Mouse (Mus musculus) right cerebral cortex, adult 18-20 months (tissue): Measurements from ENCODE around the gene C2.
"Not testable (repeated sequence)": the region's sequence is repeated elsewhere in the genome, so short reads cannot be mapped to it uniquely, and the experiment has no call there.

Experiments used
- DNase-seq: peaks from one replicate; pipeline ENCODE4 v3.0.0; 2022; ENCODE audit warnings: mixed read lengths

C2 gene

DNA sequence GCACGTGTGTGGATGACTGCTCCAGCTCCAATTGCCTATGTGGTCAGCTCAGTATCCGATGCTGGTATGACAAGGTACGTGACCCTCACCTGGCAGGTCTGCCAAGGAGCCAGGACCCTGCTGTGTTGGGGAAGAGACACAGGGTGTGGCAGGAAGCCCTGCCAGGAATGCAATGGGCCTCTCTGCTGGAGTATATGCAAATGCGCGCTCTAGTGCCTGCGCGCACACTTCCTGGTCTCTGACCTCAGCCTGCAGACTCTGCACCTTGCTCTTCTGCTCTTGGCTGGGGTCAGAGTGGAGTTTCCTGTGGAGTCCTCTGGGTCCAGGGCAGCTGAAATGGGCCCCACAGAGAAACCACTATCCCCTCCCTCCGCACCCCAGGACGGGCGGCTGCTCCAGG, 12.9 kb upstream of the C2 start:
- DNase-seq = no peak

DNA sequence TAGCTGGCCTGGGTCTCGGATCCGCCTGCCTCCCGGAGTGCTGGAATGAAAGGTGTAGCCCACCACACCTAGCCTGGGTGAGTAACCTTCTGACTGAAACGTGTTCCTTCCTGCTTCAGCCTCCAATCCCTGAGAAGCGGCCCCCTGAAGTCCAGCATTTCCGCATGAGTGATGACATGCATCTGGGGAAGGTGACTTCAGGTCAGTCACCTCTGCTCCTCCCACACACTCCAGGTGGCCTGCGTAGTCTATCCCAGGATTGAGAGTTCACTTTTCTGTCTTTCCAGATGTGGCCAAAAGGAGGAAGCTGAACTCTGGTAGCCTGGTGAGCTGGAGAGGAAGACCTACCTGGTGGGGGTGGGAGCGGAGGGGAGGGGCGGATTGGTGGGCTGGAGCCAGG, 4.8 kb upstream of the C2 start:
- no peak for DNase-seq

DNA sequence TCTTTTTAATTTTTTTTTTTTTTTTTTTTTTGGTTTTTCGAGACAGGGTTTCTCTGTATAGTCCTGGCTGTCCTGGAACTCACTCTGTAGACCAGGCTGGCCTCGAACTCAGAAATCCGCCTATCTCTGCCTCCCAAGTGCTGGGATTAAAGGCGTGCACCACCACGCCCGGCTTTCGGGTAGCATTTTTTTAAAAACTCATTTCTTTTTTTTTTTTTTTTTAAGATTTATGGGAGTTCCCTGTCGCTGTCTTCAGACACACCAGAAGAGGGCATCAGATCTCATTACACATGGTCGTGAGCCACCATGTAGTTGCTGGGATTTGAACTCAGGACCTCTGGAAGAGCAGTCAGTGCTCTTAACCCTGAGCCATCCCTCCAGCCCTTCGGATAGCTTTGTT, 3.9 kb upstream of the C2 start:
- DNase-seq = not testable (repeated sequence)

DNA sequence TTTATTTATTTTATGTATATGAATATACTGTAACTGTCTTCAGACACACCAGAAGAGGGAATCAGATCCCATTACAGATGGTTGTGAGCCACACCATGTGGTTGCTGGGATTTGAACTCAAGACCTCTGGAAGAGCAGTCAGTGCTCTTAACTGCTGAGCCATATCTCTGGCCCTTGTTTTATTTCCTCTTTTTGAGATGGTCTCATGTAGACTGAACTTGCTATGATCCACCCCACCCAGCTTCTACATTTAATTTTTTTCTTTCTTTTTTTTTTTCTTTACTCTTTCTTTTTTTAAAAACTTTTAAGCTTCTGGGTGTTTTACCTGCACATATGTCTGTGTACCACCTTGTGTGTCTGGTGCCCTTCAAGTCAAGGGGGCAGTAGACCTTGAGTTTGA, 2.8 kb upstream of the C2 start:
- DNase-seq = not testable (repeated sequence)

DNA sequence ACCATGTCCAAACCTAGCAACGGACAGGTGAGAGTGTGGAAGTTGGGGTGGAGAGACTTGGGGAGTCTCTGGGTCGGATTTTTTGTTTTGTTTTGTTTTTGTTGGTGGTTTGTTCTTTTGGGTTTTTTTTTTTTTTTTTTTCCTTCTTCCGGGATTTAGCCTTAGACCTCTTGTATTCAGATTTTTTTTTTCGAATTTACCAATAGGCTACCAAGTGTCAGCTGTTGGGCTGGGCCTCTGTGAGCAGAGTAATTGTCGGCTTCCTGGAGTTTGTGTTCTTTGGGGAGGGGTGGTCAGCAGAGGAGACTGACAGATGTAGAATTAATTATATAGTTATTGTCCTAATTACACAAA, 1.8 kb upstream of the C2 start:
- no peak for DNase-seq

- DNase-seq = no peak
These were observed 1.2 kb upstream of the C2 start for GRCm38 (mm10) chr17:34899053-34899889.

- DNase-seq = no peak
These were observed 614 bp upstream of the C2 start for GRCm38 (mm10) chr17:34898706-34899052.

DNA sequence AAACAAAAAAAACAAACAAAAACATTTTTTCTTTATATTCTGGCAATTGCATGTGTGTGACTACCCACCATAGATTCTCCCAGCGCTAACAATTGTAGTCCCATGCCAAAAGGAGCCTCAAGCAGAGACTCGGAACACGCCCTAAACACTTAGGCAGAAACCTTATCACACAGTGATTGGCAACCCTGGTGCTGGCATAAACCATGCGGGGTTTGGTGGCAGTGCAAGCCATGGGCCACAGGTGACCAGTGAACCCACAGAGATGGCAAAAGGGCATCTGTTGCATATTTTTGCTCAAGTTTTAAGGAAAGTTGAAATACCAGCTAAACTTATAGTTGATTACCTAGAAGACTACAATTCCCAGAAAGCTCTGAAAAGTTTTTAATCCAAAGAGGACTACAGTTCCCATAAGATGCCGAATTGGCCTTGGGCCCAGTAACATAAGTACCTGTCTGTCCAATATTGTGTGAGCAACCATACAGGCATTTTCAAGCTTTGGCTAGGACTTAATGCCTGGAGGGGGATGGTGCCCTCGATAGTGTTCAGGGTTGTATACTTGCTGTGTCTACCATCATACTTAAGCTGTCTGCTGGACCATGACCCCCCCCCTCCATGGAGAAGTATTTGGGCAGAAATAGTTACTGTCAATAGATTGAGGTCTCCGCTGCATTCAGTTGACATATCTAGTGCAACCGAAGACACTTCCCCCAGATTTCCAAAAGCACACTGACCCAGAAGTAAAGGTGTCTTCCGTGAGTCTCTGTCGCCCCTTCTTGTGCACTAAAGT, 499 bp downstream of the C2 start:
- DNase-seq = peak; percentile 40

DNA sequence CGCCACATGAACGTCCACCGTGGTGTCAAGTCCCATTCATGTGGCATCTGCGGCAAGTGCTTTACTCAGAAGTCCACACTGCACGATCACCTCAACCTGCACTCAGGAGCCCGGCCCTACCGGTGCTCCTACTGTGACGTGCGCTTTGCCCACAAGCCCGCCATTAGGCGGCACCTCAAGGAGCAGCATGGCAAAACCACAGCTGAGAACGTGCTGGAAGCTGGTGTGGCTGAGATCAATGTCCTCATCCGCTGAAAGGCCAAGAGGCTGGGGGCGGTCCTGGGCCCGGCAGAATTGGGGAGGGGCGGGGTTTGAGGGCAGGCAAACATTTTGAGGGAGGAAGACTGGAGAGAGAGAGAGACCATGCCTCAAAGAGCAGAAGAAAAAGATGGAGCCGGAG, 1.7 kb downstream of the C2 start:
- DNase-seq = no peak

DNA sequence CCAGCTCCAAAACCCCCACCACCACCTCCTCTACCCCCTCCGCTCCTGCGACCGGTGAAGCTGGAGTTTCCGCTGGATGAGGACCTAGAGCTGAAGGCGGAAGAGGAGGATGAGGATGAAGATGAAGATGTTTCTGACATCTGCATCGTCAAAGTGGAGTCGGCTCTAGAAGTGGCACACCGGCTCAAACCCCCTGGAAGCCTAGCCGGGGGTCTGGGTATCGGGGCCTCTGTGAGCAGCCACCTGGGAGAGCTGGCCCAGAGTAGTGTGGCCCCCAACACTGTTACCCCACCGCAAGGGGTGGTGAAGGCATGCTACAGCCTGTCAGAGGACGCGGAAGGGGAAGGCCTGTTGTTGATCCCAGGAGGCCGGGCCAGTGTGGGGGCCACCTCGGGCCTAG, 2.3 kb downstream of the C2 start:
- DNase-seq = no peak

DNA sequence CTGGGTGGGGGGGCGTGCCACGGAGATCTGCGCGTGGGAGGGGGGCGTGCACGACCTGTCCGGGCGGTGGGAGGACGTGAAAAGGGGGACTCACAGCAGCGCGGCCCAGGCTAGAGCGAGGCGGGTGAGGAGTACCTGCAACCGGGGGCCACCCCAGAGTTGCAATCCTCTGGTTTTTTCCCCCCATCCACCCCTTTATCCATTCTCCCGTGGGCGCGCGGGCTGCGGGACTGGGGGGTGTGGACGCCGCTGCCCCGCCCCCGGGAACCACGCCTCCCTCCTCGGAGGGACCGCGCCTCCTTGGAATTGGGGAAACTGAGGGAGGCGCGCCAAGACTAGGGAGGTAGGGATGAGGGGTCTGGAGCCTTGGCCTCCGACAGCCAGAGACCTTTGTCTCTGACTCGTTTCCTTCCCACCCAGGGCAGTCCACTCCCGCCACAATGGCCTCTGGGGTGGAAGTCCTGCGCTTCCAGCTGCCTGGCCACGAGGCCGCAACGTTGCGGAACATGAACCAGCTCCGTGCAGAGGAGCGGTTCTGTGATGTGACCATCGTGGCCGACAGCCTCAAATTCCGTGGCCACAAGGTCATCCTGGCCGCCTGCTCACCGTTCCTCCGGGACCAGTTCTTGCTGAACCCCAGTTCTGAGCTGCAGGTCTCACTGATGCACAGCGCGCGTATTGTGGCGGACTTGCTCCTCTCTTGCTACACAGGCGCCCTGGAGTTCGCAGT, 3.1 kb downstream of the C2 start:
- peak; percentile 47 for DNase-seq

- DNase-seq = peak; percentile 93
These were observed 3.9 kb downstream of the C2 start for GRCm38 (mm10) chr17:34894074-34894597.

- DNase-seq = no peak
These were observed 4.8 kb downstream of the C2 start for GRCm38 (mm10) chr17:34893072-34893824.

DNA sequence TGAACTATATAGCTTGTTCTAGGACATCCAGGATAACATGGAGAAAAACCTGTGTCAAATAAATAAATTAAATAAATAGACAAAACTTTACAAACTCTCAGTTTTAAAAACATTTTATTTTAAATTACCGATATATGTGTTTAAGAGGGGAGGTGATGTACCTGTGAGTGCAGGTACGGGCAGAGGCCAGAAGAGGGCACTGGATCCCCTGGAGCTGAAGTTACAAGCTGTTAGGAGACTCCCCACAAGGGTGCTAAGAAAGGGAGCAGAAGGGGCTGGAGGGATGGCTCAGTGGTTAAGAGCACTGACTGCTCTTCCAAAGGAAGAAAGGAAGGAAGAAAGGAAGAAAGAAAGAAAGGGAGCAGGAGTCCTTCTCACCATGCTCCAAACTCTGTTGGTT, 6.7 kb downstream of the C2 start:
- no peak for DNase-seq

GRCm38 (mm10) chr17:34890074-34890743, 7.9 kb downstream of the C2 start:
- DNase-seq = no peak

- DNase-seq = no peak
These were observed 10.1 kb downstream of the C2 start for GRCm38 (mm10) chr17:34887942-34888341.

GRCm38 (mm10) chr17:34885615-34886014, 12.4 kb downstream of the C2 start:
- DNase-seq = no peak

DNA sequence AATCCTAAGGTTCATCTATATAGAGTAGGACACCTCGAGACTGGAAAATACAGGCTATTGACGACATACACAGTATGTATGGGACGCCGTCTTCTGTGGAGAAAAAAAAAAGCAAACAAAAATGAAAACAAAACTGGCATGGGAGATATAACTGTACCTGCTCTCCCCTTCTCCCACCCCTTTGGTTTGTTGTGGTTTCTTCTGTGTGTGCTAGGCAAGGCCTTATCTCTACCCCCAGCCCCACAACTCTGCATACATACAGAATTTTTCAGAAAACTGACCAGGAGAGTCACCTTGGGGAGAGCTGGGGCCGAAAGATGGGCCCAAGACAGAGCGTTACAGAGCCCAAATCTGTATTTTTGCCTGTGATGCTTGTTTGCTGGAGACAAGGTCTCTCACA, 13.4 kb downstream of the C2 start:
- no peak for DNase-seq

DNA sequence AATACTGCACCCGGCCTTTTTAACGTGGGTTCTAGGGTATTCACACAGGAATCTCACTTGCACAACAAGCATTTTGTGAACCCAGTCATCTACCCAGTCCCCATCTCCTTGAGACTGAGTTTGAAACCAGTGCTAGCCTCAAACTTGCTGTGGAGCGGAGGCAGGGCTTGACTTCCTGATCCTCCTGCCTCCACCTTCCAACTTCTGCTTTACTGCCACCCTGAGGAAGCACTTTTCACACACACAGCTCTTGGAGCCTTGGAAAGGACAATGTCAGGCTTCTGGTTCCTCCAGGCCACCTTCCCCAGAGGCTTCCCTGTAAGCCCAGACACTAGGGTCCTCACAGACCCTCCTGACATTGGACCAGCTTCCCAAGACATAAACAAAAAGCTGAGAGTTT, 14.7 kb downstream of the C2 start:
- DNase-seq = no peak

GRCm38 (mm10) chr17:34881683-34882310, 16.3 kb downstream of the C2 start, which contains the start of gene Gm20547:
Gene Gm20547, minus strand, starts transcription at chr17:34882042.
- DNase-seq = no peak

- no peak for DNase-seq
These were observed 16.9 kb downstream of the C2 start for GRCm38 (mm10) chr17:34881166-34881565.
